25 mouse cellular contexts compared by ENCODE assay signal in the genomic region with DNA sequence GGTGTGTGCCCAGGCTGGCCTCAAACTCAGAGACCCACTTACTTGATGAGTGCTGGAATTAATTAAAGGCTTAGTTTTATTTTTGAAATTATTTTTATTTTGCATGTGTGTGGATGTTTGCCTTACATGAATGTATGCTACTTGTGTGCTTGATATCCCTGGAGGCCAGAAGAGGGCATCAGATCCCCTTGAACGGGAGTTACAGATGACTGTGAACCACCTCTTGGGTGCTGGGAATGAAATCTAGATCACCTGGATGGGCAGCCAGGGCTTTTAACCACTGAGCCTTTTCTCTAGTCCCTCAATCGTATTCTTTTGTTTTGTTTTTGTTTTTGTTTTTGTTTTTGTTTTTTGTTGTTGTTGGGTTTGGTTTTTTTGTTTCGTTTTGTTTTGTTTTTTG. TPM values are rescaled to one million over a fixed set of nuclear protein-coding genes. Genes with fewer than 3 reads are reported as not detected.
DNase-seq lines count a peak whose midpoint lies in the region; ATAC-seq and TF ChIP-seq lines count a peak whose summit lies in the region.
"Had no signal": no experiment of that assay in that cellular context is flagged by ENCODE, and none has a peak within 500 bp of the region (broad histone marks: within the 10 kb centered on the region; RNA-seq: fewer than 3 reads in every experiment).

No protein-coding gene starts in this region.

- peak in 2 of 3 experiments; percentile 17 to 33; a peak in 2 of 6 replicates for TF ChIP-seq CTCF in MEL (IDR thresholded peaks at IDR 0.05 in 2 of 3, conservative IDR thresholded peaks at IDR 0.05 in 1 of 3; ENCODE audit: control insufficient read depth in 1 of 3, insufficient read depth in 1 of 3, low read depth in 2 of 3, low read length in 3 of 3, poor library complexity in 1 of 3, severe bottlenecking in 1 of 3)
- 0 out of 2 replicates have a peak, but pooled peaks have one; percentile 26 for TF ChIP-seq CTCF in stomach, postnatal 0 days (IDR thresholded peaks at IDR 0.05; ENCODE audit: low read depth)

- TF ChIP-seq EP300 in MEL (IDR thresholded peaks at IDR 0.05; ENCODE audit: low read depth in 1 of 2, low read length in 2 of 2), result no peak
- TF ChIP-seq EP300 in stomach, postnatal 0 days (optimal IDR thresholded peaks at IDR 0.05), result no peak

- intact Hi-C loops in heart, postnatal 36 days (cut with DNase I), result no loop called here

- no peaks in the 10 kb centered on the region for H3K9me3 ChIP-seq in liver, embryonic 13.5 days (replicated peaks)
- H3K9me3 ChIP-seq in liver, embryonic 11.5 days (ENCODE audit: control insufficient read depth, low read length), result no peaks in the 10 kb centered on the region
- no peaks in the 10 kb centered on the region for H3K9me3 ChIP-seq in MEL (replicated peaks; ENCODE audit: insufficient read depth, low read length)
- H3K9me3 ChIP-seq in stomach, postnatal 0 days (ENCODE audit: control insufficient read depth, low read length), result no peaks in the 10 kb centered on the region
- H3K9me3 ChIP-seq: embryonic facial prominence, embryonic 15.5 days; forebrain, embryonic 15.5 days; heart, embryonic 13.5 days; hindbrain, embryonic 12.5 days had no signal

- no peaks in the 10 kb centered on the region for H3K79me2 ChIP-seq in MEL (ENCODE audit: control insufficient read depth, insufficient read depth, low read length, poor library complexity)

- H3K27me3 ChIP-seq in liver, embryonic 13.5 days, result no peaks in the 10 kb centered on the region
- no peaks in the 10 kb centered on the region for H3K27me3 ChIP-seq in liver, embryonic 11.5 days (replicated peaks; ENCODE audit: control insufficient read depth, insufficient read depth, low read length)
- no peaks in the 10 kb centered on the region for H3K27me3 ChIP-seq in MEL (ENCODE audit: control insufficient read depth in 1 of 2, insufficient read depth in 2 of 2, low read length in 2 of 2)
- no peaks in the 10 kb centered on the region for H3K27me3 ChIP-seq in stomach, postnatal 0 days (ENCODE audit: control insufficient read depth, insufficient read depth, low read length)
- H3K27me3 ChIP-seq: embryonic facial prominence, embryonic 15.5 days; forebrain, embryonic 15.5 days; heart, embryonic 13.5 days; hindbrain, embryonic 12.5 days had no signal

- 92% methylated on average over 3 of the region's 3 CpGs for WGBS in liver, embryonic 13.5 days (ENCODE audit: insufficient replicate concordance)
- 89% methylated on average over 3 of the region's 3 CpGs for WGBS in liver, embryonic 11.5 days
- WGBS in stomach, postnatal 0 days, result 95% methylated on average over 3 of the region's 3 CpGs

- no peak overlapping the region for H3K4me2 ChIP-seq in liver, embryonic 13.5 days
- H3K4me2 ChIP-seq in liver, embryonic 11.5 days, result no peak overlapping the region
- H3K4me2 ChIP-seq in stomach, postnatal 0 days (replicated peaks; ENCODE audit: low read depth), result no peak overlapping the region
- H3K4me2 ChIP-seq: embryonic facial prominence, embryonic 15.5 days; forebrain, embryonic 15.5 days; heart, embryonic 13.5 days; hindbrain, embryonic 12.5 days had no signal

- peaks cover 76% of the 10 kb centered on the region for H3K4me1 ChIP-seq in liver, embryonic 13.5 days (replicated peaks)
- H3K4me1 ChIP-seq in liver, embryonic 11.5 days (replicated peaks; ENCODE audit: control insufficient read depth, insufficient read depth, low read length), result peaks cover 32% of the 10 kb centered on the region
- peaks cover 9 to 19% of the 10 kb centered on the region in 2 experiments for H3K4me1 ChIP-seq in MEL (ENCODE audit: control insufficient read depth in 1 of 2, insufficient read depth in 2 of 2, low read length in 2 of 2)
- no peaks in the 10 kb centered on the region for H3K4me1 ChIP-seq in stomach, postnatal 0 days (replicated peaks; ENCODE audit: control insufficient read depth, insufficient read depth)

- peaks cover 5% of the 10 kb centered on the region; the same call in 1 of the 2 replicates for H3K36me3 ChIP-seq in liver, embryonic 13.5 days
- H3K36me3 ChIP-seq in liver, embryonic 11.5 days (ENCODE audit: control insufficient read depth, insufficient read depth, low read length), result no peaks in the 10 kb centered on the region
- H3K36me3 ChIP-seq in MEL (ENCODE audit: control insufficient read depth in 1 of 2, insufficient read depth in 2 of 2, low read length in 2 of 2), result peaks cover 0 to 17% of the 10 kb centered on the region in 2 experiments; a peak in 2 of 4 replicates
- H3K36me3 ChIP-seq in stomach, postnatal 0 days (ENCODE audit: control insufficient read depth, insufficient read depth, low read length), result no peaks in the 10 kb centered on the region
- H3K36me3 ChIP-seq: embryonic facial prominence, embryonic 15.5 days; forebrain, embryonic 15.5 days; heart, embryonic 13.5 days; hindbrain, embryonic 12.5 days had no signal

- H3K27ac ChIP-seq in liver, embryonic 13.5 days, result no peak overlapping the region
- no peak overlapping the region for H3K27ac ChIP-seq in liver, embryonic 11.5 days (ENCODE audit: low read depth, low read length)
- H3K27ac ChIP-seq in MEL (ENCODE audit: control insufficient read depth, low read depth, low read length), result no peak overlapping the region
- H3K27ac ChIP-seq in stomach, postnatal 0 days (replicated peaks), result no peak overlapping the region
- H3K27ac ChIP-seq: embryonic facial prominence, embryonic 15.5 days; forebrain, embryonic 15.5 days; heart, embryonic 13.5 days; hindbrain, embryonic 12.5 days had no signal

- TF ChIP-seq POLR2A in MEL (IDR thresholded peaks at IDR 0.05; ENCODE audit: control insufficient read depth in 1 of 2, insufficient read depth in 1 of 2, low read depth in 1 of 2, low read length in 2 of 2, poor library complexity in 1 of 2), result no peak

- no peak for ATAC-seq in liver, embryonic 13.5 days (ENCODE audit: low read depth)
- ATAC-seq in liver, embryonic 11.5 days (replicated peaks; ENCODE audit: low FRiP score), result no peak
- no peak for ATAC-seq in stomach, postnatal 0 days (ENCODE audit: low FRiP score, low TSS enrichment)
- ATAC-seq in inflammation-experienced regulatory T-cells, adult 6 months, result no peak
- ATAC-seq: forebrain, embryonic 15.5 days; hindbrain, embryonic 16.5 days had no signal

- peak; percentile 22 for TF ChIP-seq RAD21 in MEL (IDR thresholded peaks at IDR 0.05; ENCODE audit: low read depth, low read length)

- H3K4me3 ChIP-seq in liver, embryonic 13.5 days (replicated peaks), result no peak overlapping the region
- no peak overlapping the region for H3K4me3 ChIP-seq in liver, embryonic 11.5 days (ENCODE audit: low read depth, low read length)
- H3K4me3 ChIP-seq in MEL (ENCODE audit: control insufficient read depth in 1 of 2, insufficient read depth in 1 of 2, low read depth in 2 of 2, low read length in 2 of 2), result no peak overlapping the region
- no peak overlapping the region for H3K4me3 ChIP-seq in stomach, postnatal 0 days (ENCODE audit: low read depth, low read length)
- H3K4me3 ChIP-seq: embryonic facial prominence, embryonic 15.5 days; forebrain, embryonic 15.5 days; heart, embryonic 13.5 days; hindbrain, embryonic 12.5 days had no signal

- peak; percentile 48 for DNase-seq in heart, adult 11 months
- DNase-seq in heart, postnatal 36 days, result no peak
- no peak for DNase-seq in liver, embryonic 13.5 days
- no peak for DNase-seq in liver, embryonic 11.5 days (ENCODE audit: low spot score)
- peak; percentile 21 for DNase-seq in MEL (ENCODE audit: low read depth, low spot score)
- DNase-seq in stomach, postnatal 0 days (ENCODE audit: low spot score), result no peak
- no peak for DNase-seq in urinary bladder, adult 18-20 months (ENCODE audit: low spot score in 2 of 2)
- DNase-seq: adrenal gland, adult 8-10 months; adrenal gland, postnatal 36 days; cerebellum, adult 8-10 months; cerebellum, postnatal 14 days; embryo, embryonic 11 days; gastrocnemius, postnatal 25 days; heart, postnatal 4 days had no signal

- 0 out of 2 replicates have a peak overlapping the region, but pooled peaks have one; percentile 33 for H3K9ac ChIP-seq in liver, embryonic 13.5 days
- H3K9ac ChIP-seq in liver, embryonic 11.5 days (ENCODE audit: low read depth, low read length), result no peak overlapping the region
- H3K9ac ChIP-seq in MEL (ENCODE audit: control insufficient read depth, low read depth, low read length, poor library complexity, severe bottlenecking), result no peak overlapping the region
- H3K9ac ChIP-seq in stomach, postnatal 0 days (ENCODE audit: low read length), result no peak overlapping the region
- H3K9ac ChIP-seq: embryonic facial prominence, embryonic 15.5 days; forebrain, embryonic 15.5 days; heart, embryonic 13.5 days; hindbrain, embryonic 12.5 days had no signal

RNA-seq across cellular contexts. Expression of gene Dennd2c, which starts 23.7 kb away (rescaled TPM):
- total RNA-seq in heart, postnatal 36 days (2021), result 1 to 10 TPM; 1.9 to 2.2 TPM
- polyA plus RNA-seq in liver, embryonic 13.5 days (2015; fragmentation: Nextera tagmentation; extraction: Ambion mirVana), result 8.6 and 9.7 TPM in 2 replicates
- polyA plus RNA-seq in liver, embryonic 11.5 days (2014; fragmentation: Nextera tagmentation; extraction: Ambion mirVana), result 8.2 and 8.8 TPM in 2 replicates
- total RNA-seq in MEL (2012; rRNA removed), result 5.0 and 5.2 TPM in 2 replicates
- polyA plus RNA-seq in MEL (2012; ENCODE audit: insufficient read depth in 1 of 2, insufficient read length in 2 of 2, low read depth in 1 of 2, low replicate concordance in 2 of 2, missing spikeins in 1 of 2), result 1 to 10 TPM in 1 of 2 experiments, not detected in 1; 8.0 TPM
- polyA plus RNA-seq in stomach, postnatal 0 days (2015; fragmentation: Nextera tagmentation; extraction: Ambion mirVana), result 5.6 and 6.8 TPM in 2 replicates
- 1 to 10 TPM in 2 of 3 experiments, under 1 TPM in 1; 0.24 to 1.4 (median 1.1) TPM for polyA plus RNA-seq in inflammation-experienced regulatory T-cells, adult 6 months (2017; shearing (Covaris generic))

RNA-seq across cellular contexts. Expression of gene Bcas2, which starts 45.3 kb away (rescaled TPM):
- 10 to 100 TPM; 50.4 to 54.6 TPM for total RNA-seq in heart, postnatal 36 days (2021)
- polyA plus RNA-seq in liver, embryonic 13.5 days (2015; fragmentation: Nextera tagmentation; extraction: Ambion mirVana), result 211 and 253 TPM in 2 replicates
- 272 and 278 TPM in 2 replicates for polyA plus RNA-seq in liver, embryonic 11.5 days (2014; fragmentation: Nextera tagmentation; extraction: Ambion mirVana)
- 115 and 117 TPM in 2 replicates for total RNA-seq in MEL (2012; rRNA removed)
- 100 to 1,000 TPM in 1 of 2 experiments, not detected in 1; 166 TPM for polyA plus RNA-seq in MEL (2012; ENCODE audit: insufficient read depth in 1 of 2, insufficient read length in 2 of 2, low read depth in 1 of 2, low replicate concordance in 2 of 2, missing spikeins in 1 of 2)
- 104 and 109 TPM in 2 replicates for polyA plus RNA-seq in stomach, postnatal 0 days (2015; fragmentation: Nextera tagmentation; extraction: Ambion mirVana)
- polyA plus RNA-seq in inflammation-experienced regulatory T-cells, adult 6 months (2017; shearing (Covaris generic)), result 100 to 1,000 TPM; 112 to 144 (median 131) TPM

RNA-seq across cellular contexts. Expression of gene Ampd1, which starts 52.3 kb away (rescaled TPM):
- not detected for total RNA-seq in heart, postnatal 36 days (2021)
- 0.17 and 0.38 TPM in 2 replicates for polyA plus RNA-seq in liver, embryonic 13.5 days (2015; fragmentation: Nextera tagmentation; extraction: Ambion mirVana)
- polyA plus RNA-seq in liver, embryonic 11.5 days (2014; fragmentation: Nextera tagmentation; extraction: Ambion mirVana), result 0.40 and 0.53 TPM in 2 replicates
- 0.08 TPM in 1 of 2 replicates, not detected in the other for total RNA-seq in MEL (2012; rRNA removed)
- polyA plus RNA-seq in MEL (2012; ENCODE audit: insufficient read depth in 1 of 2, insufficient read length in 2 of 2, low read depth in 1 of 2, low replicate concordance in 2 of 2, missing spikeins in 1 of 2), result under 1 TPM in 1 of 2 experiments, not detected in 1; 0.18 TPM
- polyA plus RNA-seq in stomach, postnatal 0 days (2015; fragmentation: Nextera tagmentation; extraction: Ambion mirVana), result 0.19 and 0.28 TPM in 2 replicates
- polyA plus RNA-seq in inflammation-experienced regulatory T-cells, adult 6 months (2017; shearing (Covaris generic)), result 1 to 10 TPM in 1 of 3 experiments, under 1 TPM in 1, not detected in 1; 0.63 to 1.0 TPM
- total RNA-seq: adrenal gland, adult 8-10 months; adrenal gland, postnatal 36 days; common myeloid progenitor, adult 5-6 weeks; granulocyte monocyte progenitor cell, adult 5-6 weeks had no signal
- polyA plus RNA-seq: embryonic facial prominence, embryonic 11.5 days; heart, postnatal 0 days; hindbrain, embryonic 12.5 days; hindbrain, embryonic 16.5 days; intestine, embryonic 14.5 days had no signal

Comparison
In these comparisons a context has a peak if more than half of its experiments do, and no peak if none do; other contexts are left out.
1. DNase-seq: peak in heart, adult 11 months (single experiment) and MEL (single experiment); none in heart, postnatal 36 days (0 of 2), liver, embryonic 13.5 days (single experiment), liver, embryonic 11.5 days (single experiment), stomach, postnatal 0 days (single experiment) and urinary bladder, adult 18-20 months (0 of 2).